Mouse (Mus musculus) heart, postnatal 4 days (tissue): ENCODE measurements around the gene Ptprk. TPM values are rescaled to one million over a fixed set of nuclear protein-coding genes. Genes with fewer than 3 reads are reported as not detected.

ENCODE experiments used
- DNase-seq: peaks from one replicate; pipeline ENCODE4 v3.0.0; 2021
- total RNA-seq, 2 experiments: library from RNA; stranded (reverse); gene quantifications; 2 replicates each; pipeline ENCODE4 v1.2.3; 2021

Ptprk gene
- total RNA-seq, 2 experiments from 2014 or later, result 63.1 to 64.8 TPM

DNA sequence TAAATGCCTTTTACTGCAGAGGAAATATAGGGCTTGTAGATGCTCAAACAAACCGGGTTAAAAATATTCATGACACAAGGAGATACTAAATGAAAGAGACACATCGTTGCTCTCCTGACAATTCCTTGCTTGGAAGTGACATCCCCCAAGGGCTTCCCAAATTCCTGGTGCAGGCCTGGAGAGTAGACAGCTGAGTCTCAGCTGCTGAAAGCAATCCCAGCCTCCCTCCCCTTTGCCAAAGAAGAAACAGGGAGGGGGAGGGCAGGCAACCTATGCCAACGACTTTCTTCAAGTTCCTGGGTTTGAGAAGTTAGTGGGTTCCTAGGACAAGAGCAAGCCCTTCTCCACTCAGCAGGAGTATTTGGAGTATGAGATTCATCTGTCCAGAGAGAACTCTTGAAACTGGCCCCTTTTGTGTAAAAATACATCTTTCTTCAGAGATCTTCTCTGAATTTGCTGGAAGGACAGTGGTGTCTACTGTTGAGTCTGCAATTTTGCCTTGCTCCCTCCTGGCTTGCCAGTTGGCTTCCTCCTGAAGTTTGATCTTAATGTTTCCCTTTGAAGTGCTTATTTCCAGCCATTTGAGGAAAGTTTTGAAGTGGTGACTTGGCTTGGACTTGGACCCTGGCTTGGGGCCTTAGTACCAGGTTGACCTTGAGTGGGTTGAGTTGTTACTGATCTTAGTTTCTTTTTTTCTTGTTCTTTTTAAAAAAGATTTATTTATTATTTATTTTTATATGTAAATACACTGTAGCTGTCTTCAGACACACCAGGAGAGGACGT, 111.6 kb downstream of the Ptprk start:
- DNase-seq, result no peak

DNA sequence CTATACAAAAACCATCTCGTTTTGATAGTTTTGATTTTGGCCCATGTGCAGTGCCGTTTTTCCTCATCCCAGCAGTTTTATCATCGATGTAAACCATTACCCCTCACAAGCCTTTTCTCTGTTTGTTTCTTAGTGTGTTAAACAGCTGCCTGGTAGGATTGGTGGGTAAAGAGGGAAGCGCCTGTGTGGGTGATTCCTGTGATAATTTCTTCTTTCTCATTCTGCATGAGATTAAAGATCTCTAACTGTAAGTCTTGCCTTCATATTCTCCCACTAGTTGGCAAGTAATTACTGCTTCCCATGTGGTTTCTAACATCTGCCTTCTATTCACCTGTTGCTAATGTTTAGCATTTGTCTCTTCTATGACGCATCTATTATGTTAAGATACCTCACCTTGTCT, 116.8 kb downstream of the Ptprk start:
- DNase-seq, result no peak

DNA sequence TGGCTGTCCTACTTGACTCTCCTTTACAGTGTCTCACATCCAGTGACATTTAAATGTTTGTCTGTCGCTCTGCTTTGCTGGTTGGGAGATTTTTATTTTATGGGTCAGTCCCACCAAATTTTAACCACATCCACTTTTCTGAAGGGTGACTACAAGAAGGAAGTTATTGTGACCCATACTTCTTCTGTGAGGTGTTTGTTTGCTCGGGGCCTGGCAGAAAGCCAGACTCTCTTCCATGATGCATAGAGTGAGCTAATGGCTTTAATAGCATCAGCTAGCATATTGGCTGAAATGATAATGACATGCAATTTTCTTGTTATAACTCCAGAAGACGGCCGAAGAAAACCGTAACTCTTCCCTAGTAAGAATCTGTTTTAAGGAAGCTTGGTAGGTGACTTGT, 119.0 kb downstream of the Ptprk start:
- DNase-seq, result no peak

DNA sequence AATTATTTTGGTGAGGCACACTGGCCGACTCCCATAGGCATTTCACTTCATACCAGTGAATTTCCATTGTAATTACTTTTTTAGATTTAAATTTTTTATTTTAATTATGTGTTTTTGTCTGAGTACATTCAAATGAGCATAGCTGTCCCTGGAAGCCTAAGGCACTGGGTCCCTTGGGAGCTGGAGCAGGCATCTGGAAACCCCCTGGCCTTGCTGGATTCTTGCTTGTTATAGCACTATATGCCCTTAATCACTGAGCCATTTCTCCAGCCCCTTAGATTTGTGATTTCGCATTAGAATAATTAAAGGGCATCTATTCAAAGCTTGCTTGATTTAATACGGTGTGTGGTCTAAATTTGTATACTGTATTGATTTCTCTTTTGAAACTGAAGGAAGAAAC, 126.0 kb downstream of the Ptprk start:
- DNase-seq, result no peak

DNA sequence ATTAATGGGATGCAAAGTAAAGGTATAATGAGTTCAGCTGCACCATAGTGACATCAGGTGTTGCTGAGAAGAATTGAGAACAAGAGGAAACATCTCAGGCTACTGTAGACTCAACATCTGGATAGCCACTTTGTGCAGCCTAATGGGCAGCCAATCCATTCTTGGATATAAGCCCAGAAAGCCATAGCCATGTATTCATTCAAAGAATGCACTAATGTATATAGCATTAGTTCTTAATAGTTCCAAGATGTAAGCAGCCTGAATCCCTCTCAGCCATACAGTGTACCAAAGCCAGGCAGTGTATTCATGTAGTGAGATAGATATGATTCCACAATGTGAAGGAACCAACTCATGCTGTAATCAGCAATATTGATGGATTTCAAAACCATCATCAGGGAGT, 134.8 kb downstream of the Ptprk start:
- DNase-seq, result no peak

DNA sequence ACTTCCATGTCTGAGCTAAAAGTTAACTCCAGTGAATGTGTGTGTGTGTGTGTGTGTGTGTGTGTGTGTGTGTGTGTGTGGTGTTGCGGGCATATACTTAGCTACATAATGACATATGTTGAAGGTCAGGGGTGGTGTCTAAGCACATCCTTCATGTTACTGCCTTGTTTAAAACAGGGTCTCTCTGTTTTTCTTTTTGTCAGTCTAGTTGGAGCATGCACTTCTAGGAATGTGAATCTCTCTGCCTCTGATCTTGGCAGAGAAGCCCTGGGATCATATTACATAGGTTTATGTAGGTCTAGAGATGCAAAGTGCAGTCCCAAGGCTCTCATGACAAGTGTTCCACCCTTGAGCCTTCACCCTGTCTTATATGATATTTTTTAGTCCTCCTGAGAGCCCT, 137.5 kb downstream of the Ptprk start:
- DNase-seq, result no peak

DNA sequence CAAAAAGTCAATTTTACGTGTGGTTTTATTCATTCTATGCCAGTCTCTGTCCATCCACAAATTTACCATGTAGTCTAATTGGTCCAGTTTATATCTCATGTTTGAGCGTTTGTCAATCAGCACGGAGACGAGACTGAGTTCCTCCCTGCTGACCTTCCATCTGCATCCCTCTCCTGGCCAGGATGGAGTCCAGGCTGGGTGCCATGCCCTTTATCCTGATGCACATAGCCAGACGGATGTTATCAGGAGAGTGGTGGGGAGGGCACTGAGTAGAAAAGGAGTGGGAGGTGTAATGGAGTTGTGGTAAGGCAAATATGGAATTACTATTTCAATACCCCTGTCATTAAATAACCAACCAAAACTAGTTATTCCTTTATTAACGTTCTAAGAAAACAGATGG, 140.5 kb downstream of the Ptprk start:
- DNase-seq, result no peak

DNA sequence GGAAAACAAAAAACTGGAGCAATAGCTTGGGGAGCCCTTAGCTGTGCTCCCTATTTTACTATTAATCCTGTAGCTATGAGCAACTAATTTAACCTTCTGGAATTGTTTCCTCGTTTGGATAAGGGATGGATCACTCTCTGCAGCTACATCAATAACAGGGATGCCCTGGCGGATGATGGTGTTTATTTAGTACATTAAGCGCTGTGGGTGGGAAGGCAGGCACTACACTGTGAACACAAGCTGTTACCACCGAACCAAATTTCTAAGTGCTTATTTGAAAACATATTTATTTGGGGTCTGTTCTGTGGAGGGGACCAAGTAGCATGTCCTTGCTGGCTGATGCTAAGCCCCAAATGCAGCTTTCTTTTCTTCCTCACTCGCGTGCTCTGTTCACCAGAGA, 149.0 kb downstream of the Ptprk start:
- DNase-seq, result no peak

DNA sequence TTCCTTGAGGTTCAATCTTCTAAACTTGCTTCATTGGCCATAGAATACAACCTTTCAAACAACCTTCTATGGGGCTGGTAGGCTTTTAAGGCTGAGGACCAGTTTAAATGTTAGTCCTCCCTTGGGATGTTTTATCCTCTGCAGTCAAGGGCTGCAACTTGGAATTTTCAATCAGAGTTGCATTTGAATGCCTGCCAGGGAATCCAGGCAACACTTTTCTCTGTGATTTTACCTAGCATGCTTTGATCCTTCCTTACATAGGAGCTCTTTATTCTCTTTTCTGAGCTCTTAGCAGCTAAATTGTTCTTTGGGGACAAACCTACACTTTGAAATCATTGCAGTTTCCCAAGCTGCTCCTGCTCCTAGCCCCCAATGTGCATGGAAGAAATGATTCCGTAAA, 149.8 kb downstream of the Ptprk start:
- DNase-seq, result no peak

DNA sequence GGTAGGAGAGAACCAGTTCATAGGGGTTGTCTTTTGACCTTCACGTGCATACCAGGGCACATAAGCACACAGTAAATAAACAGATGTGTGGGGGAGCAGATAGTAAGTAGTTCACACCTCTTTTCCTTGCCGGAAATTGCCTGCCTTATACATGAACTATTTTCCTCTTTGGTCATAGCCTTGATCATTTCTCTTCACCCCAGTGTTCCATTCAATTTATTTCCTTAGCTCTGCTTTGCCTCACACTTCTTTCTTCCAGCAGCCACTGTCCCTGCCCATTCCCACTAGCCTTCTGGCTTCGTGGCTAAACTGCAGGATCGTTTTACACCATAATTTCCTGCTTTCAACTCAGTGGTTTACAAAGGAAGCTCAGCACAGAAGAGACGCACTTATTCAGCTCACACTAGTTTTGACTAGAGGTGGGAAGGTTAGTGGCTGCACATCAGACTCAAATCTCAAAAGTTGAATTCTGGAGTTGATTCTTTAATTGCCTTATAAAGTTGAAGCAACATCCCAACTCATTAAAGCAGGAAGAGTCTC, 151.0 kb downstream of the Ptprk start:
- no peak for DNase-seq

DNA sequence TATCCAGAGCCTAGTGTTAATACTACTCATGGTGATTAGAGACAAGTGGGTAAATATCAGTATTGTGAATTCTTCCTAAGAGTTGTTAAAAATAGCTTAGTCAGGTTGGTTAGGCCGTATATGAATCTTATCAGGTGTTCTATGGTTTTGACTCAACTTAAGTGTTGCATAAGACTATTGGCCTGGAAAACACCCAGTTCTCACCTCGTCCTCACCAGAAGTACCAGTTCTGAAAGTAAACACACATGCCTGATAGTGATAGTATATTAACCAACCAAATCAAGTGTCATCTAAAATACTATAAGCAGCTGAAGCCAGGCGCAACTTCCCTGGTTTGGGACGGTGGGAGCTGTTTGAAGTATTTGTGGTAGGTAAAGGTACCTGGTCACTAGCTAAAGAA, 153.1 kb downstream of the Ptprk start:
- no peak for DNase-seq

DNA sequence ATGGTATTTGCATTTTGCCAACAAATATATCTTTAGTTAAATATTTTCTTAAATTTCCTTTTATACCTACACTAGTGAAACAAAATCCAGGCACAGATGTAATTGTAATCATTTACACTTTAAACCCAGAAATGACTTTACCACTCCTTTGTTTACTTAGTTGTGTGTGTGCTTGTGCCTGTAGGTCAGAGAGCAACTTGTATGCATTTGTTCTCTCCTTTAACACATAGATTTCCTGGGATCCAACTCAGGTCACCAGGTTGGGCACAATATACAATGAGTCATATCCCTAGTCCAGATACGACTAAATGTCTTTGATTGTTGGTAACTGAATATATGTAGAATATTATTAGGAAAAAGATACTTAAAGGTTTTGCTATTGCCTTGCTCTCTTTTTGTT, 153.6 kb downstream of the Ptprk start:
- DNase-seq, result no peak

DNA sequence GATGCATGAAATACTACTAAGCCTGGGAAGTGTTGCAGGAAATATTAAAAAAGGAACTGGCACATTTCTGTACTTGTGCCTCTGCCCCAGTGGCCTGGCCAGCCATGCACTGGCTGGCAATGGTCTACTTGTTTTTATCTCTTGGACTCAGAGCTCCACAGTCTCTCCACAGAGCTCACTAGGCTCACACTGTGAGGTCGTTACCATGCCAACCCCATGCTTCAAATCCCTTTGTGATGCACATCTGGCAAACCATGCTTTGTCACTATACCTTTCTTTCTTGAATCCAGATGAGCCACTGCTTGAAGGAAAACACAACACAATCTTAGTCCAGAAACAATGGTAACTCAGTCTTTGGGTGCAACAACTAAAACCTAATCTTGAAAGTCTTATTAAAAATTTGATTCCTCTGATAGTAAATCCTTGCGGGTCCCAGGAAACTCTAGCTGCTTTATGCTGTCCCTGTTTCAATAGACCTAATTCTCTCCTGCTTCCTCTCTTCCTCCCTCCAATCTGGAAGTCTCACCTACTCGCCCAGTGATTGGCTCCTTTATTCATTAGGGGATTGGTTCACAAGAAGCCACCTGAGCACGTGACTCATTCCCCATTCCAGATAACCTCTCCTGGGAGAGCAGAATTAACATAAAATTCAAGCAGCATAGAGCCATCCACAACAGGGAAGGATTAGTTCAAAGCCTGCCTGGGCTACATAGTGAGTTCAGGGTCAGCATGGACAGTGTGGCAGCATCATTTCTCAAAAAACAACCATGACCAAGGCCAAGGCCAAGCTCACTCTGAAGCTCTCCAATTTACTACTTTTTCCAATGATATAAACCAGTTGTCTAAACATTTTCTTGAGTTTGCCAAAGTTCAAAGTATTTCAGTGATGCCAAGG, 157.9 kb downstream of the Ptprk start:
- DNase-seq, result no peak

DNA sequence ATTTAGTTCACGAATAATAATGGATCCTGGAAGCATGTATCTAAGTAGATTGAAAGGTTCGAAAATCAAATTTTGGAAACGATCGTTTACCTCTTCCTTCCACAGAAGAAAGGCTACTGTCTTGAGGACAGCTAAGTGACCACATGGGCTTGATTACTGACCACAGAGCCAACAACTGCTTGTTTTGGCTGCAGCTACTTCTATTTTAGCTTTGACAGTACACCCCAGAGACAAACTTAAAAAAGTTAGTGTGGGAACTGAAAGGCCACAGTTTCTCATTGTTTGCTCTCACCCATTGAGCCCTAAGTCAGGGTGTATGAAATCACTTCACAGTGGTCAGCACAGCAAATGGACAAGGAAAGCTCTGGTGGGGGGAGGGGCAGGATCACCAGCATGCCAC, 174.4 kb downstream of the Ptprk start:
- no peak for DNase-seq

DNA sequence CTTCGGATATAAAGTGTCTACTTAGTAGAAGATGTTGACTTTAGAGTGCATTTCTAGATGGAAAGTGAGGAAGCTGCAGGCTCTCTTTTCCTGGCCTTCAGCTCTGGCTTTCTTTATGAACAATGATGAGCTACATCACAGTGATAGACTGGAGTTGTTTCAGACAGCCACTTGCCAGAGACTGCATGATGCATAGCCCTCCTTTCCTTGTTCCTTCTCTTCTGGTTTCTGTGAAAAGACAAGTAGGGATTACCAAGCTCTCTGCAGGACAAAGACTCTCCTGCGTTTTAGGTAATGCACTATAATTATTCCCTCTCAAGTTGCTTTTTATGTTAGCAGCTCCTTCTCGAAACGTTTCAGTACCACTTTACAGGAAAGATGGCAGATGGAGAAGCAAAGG, 176.8 kb downstream of the Ptprk start:
- DNase-seq, result no peak

DNA sequence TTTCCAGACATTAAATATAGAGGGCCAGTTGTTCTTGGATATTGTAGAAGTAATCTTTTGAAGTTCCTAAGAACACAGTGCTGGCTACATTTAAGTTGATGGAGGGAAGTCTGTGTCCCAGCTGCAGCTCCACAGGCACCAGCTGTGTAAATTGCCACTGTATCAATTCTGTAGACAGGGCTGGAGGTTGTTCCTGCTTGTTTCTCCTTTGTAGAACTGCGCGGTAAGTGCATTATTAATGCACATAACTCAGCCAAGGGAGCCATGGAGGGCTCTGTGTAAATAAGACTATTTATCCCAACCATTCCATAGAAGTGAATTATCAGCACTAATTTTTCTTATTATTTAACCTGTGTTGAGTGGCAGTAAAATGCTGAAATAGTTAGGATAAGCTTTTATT, 186.0 kb downstream of the Ptprk start:
- DNase-seq, result no peak

DNA sequence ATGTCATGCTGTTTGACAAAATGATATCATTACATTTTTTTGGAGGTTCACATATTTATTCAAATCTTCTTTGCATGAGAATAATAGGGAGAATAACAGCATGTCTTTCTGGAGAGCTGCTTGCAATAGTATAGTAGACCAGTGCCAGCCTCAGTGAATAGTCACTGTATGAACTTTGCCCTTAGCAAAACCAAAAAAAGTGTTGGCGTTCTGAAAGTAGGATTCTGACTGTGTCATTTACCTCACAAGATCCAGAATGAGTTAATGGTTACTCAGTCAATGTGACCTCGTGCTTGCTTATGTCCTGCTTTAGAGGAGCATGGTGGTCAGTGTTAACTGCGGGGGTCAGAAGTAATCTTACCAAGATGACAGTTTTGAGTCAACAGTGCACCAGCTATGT, 187.5 kb downstream of the Ptprk start:
- no peak for DNase-seq

DNA sequence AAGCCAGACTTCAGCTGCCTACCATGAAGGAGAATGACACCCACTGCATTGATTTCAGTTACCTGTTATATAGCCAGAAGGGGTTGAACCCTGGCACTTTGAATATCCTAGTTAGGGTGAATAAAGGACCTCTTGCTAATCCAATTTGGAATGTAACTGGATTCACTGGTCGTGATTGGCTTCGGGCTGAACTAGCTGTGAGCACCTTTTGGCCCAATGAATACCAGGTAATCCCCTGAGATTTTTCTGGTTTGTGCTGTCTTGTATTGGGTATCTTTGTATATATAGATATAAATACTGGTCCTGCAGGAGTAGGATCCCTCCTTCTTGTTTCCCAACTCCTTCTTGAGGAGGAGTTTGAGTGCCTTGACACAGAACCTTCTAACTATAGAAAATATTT, 188.9 kb downstream of the Ptprk start:
- no peak for DNase-seq

DNA sequence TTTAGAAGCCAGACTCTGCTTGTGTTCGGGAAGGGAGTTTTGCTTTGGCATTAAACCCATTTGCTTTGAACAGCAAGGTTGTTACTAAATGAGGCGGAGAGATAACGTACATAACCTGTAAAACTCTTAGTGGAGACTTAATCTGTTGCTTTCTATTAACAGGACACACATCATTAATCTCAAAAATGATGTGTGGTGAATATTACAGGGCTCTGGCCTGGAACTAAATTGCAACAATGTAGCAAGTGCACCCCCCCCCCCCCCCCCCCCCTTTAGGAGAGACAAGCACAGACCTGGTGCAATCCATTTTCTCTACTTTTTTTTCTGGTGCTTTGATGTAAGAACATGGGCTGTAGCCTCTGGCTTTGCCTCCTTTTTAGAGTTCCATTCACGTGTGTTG, 195.7 kb downstream of the Ptprk start:
- DNase-seq, result no peak

DNA sequence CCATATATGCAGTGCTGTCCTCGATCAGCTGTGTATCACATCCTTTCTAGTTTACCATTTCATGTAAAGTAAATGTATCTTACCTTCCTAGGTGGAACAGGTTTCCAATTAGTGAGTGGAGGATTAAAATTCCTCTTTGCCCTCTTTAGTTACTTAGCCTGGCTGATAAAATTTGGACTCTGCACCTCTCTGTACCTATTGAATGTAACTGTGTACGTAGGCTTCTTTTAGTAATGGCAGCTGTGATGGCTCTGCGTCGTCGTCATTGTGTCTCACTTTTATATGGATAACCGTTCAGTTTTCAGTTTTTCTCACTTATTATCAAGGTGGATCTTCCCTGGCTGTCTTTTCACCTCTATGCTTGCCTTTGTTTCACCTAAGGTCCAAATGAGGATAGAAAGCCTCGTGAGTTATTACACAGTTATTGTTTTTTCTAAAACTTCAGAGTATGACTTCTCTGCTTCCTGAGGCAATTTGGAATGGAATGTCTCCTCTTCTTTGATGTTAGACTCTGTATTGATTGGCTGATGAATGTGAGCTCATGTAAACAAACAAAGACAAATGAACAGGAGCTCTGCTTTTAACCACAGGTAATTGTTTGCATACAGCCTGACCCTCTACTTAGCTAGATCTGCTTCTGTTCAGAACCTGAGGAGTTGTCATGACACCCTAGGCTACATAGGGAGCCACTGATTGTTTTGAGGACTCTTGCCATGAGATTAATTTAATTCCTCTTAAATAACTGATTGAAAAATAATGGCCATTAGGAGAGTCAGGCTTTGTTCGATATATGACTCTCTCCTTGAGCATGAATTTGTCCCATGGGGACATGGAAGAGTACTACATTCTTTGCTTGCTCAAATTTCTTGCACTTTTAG, 197.3 kb downstream of the Ptprk start:
- no peak for DNase-seq

DNA sequence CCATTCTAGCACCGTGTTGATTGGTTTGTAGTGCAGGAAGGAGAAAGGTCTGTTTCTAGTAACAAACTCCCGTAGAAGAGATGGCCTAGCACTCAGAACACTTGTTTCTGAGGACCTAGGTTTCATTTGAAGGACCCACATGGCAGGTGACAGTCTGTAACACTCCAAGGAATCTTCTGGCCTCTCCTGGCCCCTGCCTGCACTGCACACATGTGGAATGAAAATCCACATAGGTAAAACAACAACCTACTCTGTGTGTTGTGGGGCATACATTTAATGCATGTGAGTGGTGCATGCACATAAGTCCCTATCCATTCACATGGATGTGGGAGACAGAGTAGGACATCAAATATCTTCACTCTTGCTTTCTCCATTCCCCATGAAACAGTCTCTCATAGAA, 204.1 kb downstream of the Ptprk start:
- DNase-seq, result no peak

DNA sequence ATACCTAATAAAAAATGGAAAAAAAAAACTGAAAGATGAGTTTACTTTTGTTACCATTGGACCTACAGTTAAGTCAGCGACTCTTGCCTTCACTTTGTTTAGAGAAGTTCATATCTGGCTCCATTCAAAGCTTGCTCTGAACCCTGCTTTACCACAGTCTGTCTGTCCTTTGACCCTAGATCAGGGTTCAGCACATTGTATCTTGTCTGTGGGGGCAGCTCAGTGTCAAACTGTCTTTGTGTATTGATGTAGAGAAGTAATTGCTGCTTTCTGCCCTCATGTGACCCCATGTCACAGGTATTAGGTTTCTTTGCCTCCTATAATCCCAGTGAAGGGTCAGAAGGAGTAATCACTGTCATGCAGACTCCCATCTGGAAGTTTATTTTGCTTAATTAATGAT, 222.9 kb downstream of the Ptprk start:
- no peak for DNase-seq

DNA sequence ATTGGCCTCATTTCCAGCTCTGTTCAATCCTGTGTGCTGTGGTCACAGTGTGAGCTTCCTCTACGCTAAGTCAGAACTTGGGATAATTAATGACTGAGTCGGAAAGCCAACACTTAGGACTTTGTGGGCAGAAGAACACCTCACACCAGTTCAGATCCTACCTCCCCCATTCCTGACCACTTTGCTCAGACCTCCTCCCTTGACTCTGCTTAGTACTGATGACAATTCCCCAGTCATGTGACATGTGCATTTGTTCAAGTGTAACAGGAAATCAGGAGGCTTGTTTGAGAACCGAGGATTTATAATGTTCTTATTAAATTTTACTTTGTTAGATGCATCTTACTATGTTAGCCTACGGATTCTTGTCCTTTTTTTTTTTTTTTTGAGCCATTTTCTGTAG, 224.6 kb downstream of the Ptprk start:
- no peak for DNase-seq
